8 mouse cellular contexts compared by ENCODE assay signal in the genomic region with DNA sequence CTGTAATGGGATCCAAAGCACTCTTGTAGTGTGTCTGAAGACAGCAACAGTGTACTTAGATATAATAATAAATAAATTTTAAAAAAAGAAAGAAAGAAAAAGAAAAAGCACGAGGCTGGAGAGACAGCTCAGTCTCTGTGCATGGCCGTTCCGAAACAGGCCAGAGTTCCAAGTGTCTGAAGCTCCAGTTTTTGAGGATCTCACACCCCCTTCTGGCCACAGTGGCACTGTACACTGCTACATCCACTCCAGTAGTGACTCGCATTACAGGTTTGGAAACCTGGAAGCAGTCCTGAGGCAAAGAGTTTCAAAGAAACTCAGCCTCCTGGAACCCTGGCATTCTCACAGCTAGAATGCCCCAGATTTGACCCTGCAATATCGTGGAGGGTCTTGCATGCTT. TPM values are rescaled to one million over a fixed set of nuclear protein-coding genes. Genes with fewer than 3 reads are reported as not detected.
DNase-seq lines count a peak whose midpoint lies in the region; ATAC-seq and TF ChIP-seq lines count a peak whose summit lies in the region.

No protein-coding gene starts in this region.

- H3K36me3 ChIP-seq in heart, embryonic 11.5 days (ENCODE audit: control insufficient read depth, insufficient read depth, low read length): peaks cover 20% of the 10 kb centered on the region
- H3K36me3 ChIP-seq in CH12.LX (replicated peaks in 1 of 2; ENCODE audit: control insufficient read depth in 1 of 2, insufficient read depth in 1 of 2, low read length in 1 of 2): peaks cover 51 to 84% of the 10 kb centered on the region in 2 experiments
- H3K36me3 ChIP-seq in stomach, embryonic 16.5 days (ENCODE audit: control insufficient read depth, insufficient read depth, low read length): peaks cover 27% of the 10 kb centered on the region; the same call in 1 of the 2 replicates

- H3K27me3 ChIP-seq in heart, embryonic 11.5 days (ENCODE audit: control insufficient read depth, insufficient read depth, low read length): no peaks in the 10 kb centered on the region
- H3K27me3 ChIP-seq in CH12.LX (replicated peaks): no peaks in the 10 kb centered on the region
- no peaks in the 10 kb centered on the region for H3K27me3 ChIP-seq in cerebellum, adult 2 months (ENCODE audit: control insufficient read depth, insufficient read depth, low read length)
- H3K27me3 ChIP-seq in stomach, embryonic 16.5 days (ENCODE audit: control insufficient read depth, insufficient read depth, low read length): no peaks in the 10 kb centered on the region

- no peaks in the 10 kb centered on the region for H3K9me3 ChIP-seq in heart, embryonic 11.5 days (replicated peaks; ENCODE audit: control insufficient read depth, low read length)
- H3K9me3 ChIP-seq in CH12.LX (replicated peaks; ENCODE audit: low read length): no peaks in the 10 kb centered on the region
- H3K9me3 ChIP-seq in stomach, embryonic 16.5 days (replicated peaks; ENCODE audit: control insufficient read depth, low read length): no peaks in the 10 kb centered on the region

- no peak overlapping the region for H3K27ac ChIP-seq in heart, embryonic 11.5 days (ENCODE audit: low read depth, low read length)
- no peak overlapping the region for H3K27ac ChIP-seq in CH12.LX (ENCODE audit: insufficient read depth, low read depth)
- H3K27ac ChIP-seq in cerebellum, adult 2 months (ENCODE audit: insufficient read depth, low read length): no peak overlapping the region
- H3K27ac ChIP-seq in stomach, embryonic 16.5 days (ENCODE audit: low read length): no peak overlapping the region

- peak; percentile 23 to 72; a peak in 2 of 4 replicates for TF ChIP-seq CTCF in CH12.LX (conservative IDR thresholded peaks at IDR 0.05 in 1 of 2, IDR thresholded peaks at IDR 0.05 in 1 of 2; ENCODE audit: low read depth in 2 of 2, low read length in 2 of 2)
- peak; percentile 74 for TF ChIP-seq CTCF in cerebellum, adult 2 months (IDR thresholded peaks at IDR 0.05; ENCODE audit: borderline replicate concordance, insufficient read depth, low read depth, low read length)

- no peak overlapping the region for H3K4me3 ChIP-seq in heart, embryonic 11.5 days (ENCODE audit: low read depth, low read length)
- no peak overlapping the region for H3K4me3 ChIP-seq in CH12.LX (replicated peaks in 1 of 3; ENCODE audit: low read depth in 2 of 3, low read length in 2 of 3, poor library complexity in 1 of 3)
- H3K4me3 ChIP-seq in cerebellum, adult 2 months (replicated peaks; ENCODE audit: insufficient read depth, low read depth, low read length): no peak overlapping the region
- H3K4me3 ChIP-seq in stomach, embryonic 16.5 days (replicated peaks; ENCODE audit: low read length): no peak overlapping the region

- no peak for ATAC-seq in heart, embryonic 11.5 days (replicated peaks; ENCODE audit: insufficient number of reproducible peaks, low FRiP score, low TSS enrichment)
- peak; percentile 76; the same call in 1 of the 2 replicates for ATAC-seq in stomach, embryonic 16.5 days (ENCODE audit: insufficient read depth, low FRiP score)

- peaks cover under 1% of the 10 kb centered on the region; the same call in 1 of the 2 replicates for H3K79me2 ChIP-seq in CH12.LX (replicated peaks; ENCODE audit: control insufficient read depth, extremely low read depth, insufficient read depth, poor library complexity, severe bottlenecking)

- no peak overlapping the region for H3K9ac ChIP-seq in heart, embryonic 11.5 days (ENCODE audit: low read depth, low read length)
- no peak overlapping the region for H3K9ac ChIP-seq in CH12.LX (ENCODE audit: insufficient read depth, low read depth)
- no peak overlapping the region for H3K9ac ChIP-seq in stomach, embryonic 16.5 days (ENCODE audit: low read length)

- DNase-seq in heart, adult 18-20 months: peak; percentile 84 to 86
- no peak for DNase-seq in CH12.LX (ENCODE audit: extremely low read depth)
- peak; percentile 79 for DNase-seq in cerebellum, adult 2 months
- DNase-seq in gastrocnemius, postnatal 36 days: peak; percentile 62 to 73
- DNase-seq in kidney, postnatal 10 days: peak; percentile 88
- peak; percentile 83 for DNase-seq in lung, postnatal 14 days

- in situ Hi-C loops in CH12.LX (cut with MboI; ENCODE audit: low pct_ligation_motif_present, low pct_unique_long_range_greater_than_20kb, low sequenced_read_pairs): loop anchor here (5.0 to 25.0 kb wide), 2 partner anchors 111 to 251 kb away; a partner anchor contains a TSS

- TF ChIP-seq POLR2A in CH12.LX (IDR thresholded peaks at IDR 0.05; ENCODE audit: low read depth, low read length): no peak
- TF ChIP-seq POLR2A in cerebellum, adult 2 months (IDR thresholded peaks at IDR 0.05; ENCODE audit: borderline replicate concordance, insufficient read depth, low read length): no peak

- no peak for TF ChIP-seq EP300 in CH12.LX (IDR thresholded peaks at IDR 0.05; ENCODE audit: low read length)

- H3K4me1 ChIP-seq in heart, embryonic 11.5 days (ENCODE audit: control insufficient read depth, insufficient read depth, low read length): no peaks in the 10 kb centered on the region
- H3K4me1 ChIP-seq in CH12.LX (ENCODE audit: control insufficient read depth in 1 of 2, insufficient read depth in 2 of 2): peaks cover 21 to 58% of the 10 kb centered on the region in 2 experiments
- peaks cover 5% of the 10 kb centered on the region; the same call in 1 of the 2 replicates for H3K4me1 ChIP-seq in cerebellum, adult 2 months (ENCODE audit: control insufficient read depth, insufficient read depth, low read length)
- H3K4me1 ChIP-seq in stomach, embryonic 16.5 days (ENCODE audit: control insufficient read depth, insufficient read depth, low read length): no peaks in the 10 kb centered on the region

- dilution Hi-C loops in CH12.LX (cut with MboI; ENCODE audit: extremely low pct_ligation_motif_present, extremely low pct_unique_long_range_greater_than_20kb, low sequenced_read_pairs): no loop called here

- H3K4me2 ChIP-seq in heart, embryonic 11.5 days: no peak overlapping the region
- H3K4me2 ChIP-seq in CH12.LX (ENCODE audit: insufficient read depth, low read depth, poor library complexity, severe bottlenecking): no peak overlapping the region
- no peak overlapping the region for H3K4me2 ChIP-seq in stomach, embryonic 16.5 days (ENCODE audit: low read depth, low read length)

- intact Hi-C loops in gastrocnemius, postnatal 36 days (cut with DNase I): loop anchor here (2.0 to 5.0 kb wide), 3 partner anchors 77 to 121 kb away; no protein-coding TSS in a partner anchor

- TF ChIP-seq RAD21 in CH12.LX (IDR thresholded peaks at IDR 0.05; ENCODE audit: low read depth, low read length): peak; percentile 72

- 47% methylated on average over 5 of the region's 5 CpGs for WGBS in heart, embryonic 11.5 days (ENCODE audit: insufficient replicate concordance)
- WGBS in cerebellum, adult 2 months: 17% methylated on average over 5 of the region's 5 CpGs
- 32% methylated on average over 5 of the region's 5 CpGs for WGBS in stomach, embryonic 16.5 days

TF ChIP-seq in CH12.LX, 34 proteins besides CTCF, POLR2A, EP300 and RAD21 (continues in another document):
- TF ChIP-seq CHD1 (IDR thresholded peaks at IDR 0.05; ENCODE audit: low read depth, low read length) (no peak), SMC3 (IDR thresholded peaks at IDR 0.05; ENCODE audit: low read depth, low read length) (peak; percentile 68)

RNA-seq across cellular contexts. Expression of a gene that starts 9.9 kb away (rescaled TPM):
- 100 to 1,000 TPM; 185 to 204 TPM for total RNA-seq in heart, adult 18-20 months (2021)
- polyA plus RNA-seq in heart, embryonic 11.5 days (2014; fragmentation: Nextera tagmentation; extraction: Ambion mirVana): 62.1 and 68.8 TPM in 2 replicates
- 91.5 and 110 TPM in 2 replicates for total RNA-seq in CH12.LX (2012; rRNA removed)
- total RNA-seq in CH12.LX (2014; rRNA removed): 121 and 138 TPM in 2 replicates
- polyA plus RNA-seq in CH12.LX (2012; ENCODE audit: insufficient read length, low read depth): 175 and 199 TPM in 2 replicates
- polyA plus RNA-seq in cerebellum, adult 2 months (2012; rRNA removed): 59.3 and 64.4 TPM in 2 replicates
- 100 to 1,000 TPM; 216 to 227 TPM for total RNA-seq in gastrocnemius, postnatal 36 days (2021)
- polyA plus RNA-seq in stomach, embryonic 16.5 days (2015; fragmentation: Nextera tagmentation; extraction: Ambion mirVana): 42.8 and 45.1 TPM in 2 replicates

RNA-seq across cellular contexts. Expression of a gene that starts 13.9 kb away (rescaled TPM):
- 1 to 10 TPM; 7.5 to 8.0 TPM for total RNA-seq in heart, adult 18-20 months (2021)
- 38.9 and 39.0 TPM in 2 replicates for polyA plus RNA-seq in heart, embryonic 11.5 days (2014; fragmentation: Nextera tagmentation; extraction: Ambion mirVana)
- total RNA-seq in CH12.LX (2012; rRNA removed) (56.9 and 71.7 TPM in 2 replicates), CH12.LX (2014; rRNA removed) (65.2 and 71.4 TPM in 2 replicates)
- 75.0 and 84.2 TPM in 2 replicates for polyA plus RNA-seq in CH12.LX (2012; ENCODE audit: insufficient read length, low read depth)
- 12.6 and 14.2 TPM in 2 replicates for polyA plus RNA-seq in cerebellum, adult 2 months (2012; rRNA removed)
- 1 to 10 TPM; 3.4 to 3.6 TPM for total RNA-seq in gastrocnemius, postnatal 36 days (2021)
- 51.6 and 57.5 TPM in 2 replicates for polyA plus RNA-seq in stomach, embryonic 16.5 days (2015; fragmentation: Nextera tagmentation; extraction: Ambion mirVana)

RNA-seq across cellular contexts. Expression of a gene that starts 14.1 kb away (rescaled TPM):
- total RNA-seq in heart, adult 18-20 months (2021): 1 to 10 TPM; 2.5 to 2.6 TPM
- polyA plus RNA-seq in heart, embryonic 11.5 days (2014; fragmentation: Nextera tagmentation; extraction: Ambion mirVana): 8.2 and 8.5 TPM in 2 replicates
- total RNA-seq in CH12.LX (2012; rRNA removed) (8.1 and 9.6 TPM in 2 replicates), CH12.LX (2014; rRNA removed) (2.7 and 4.3 TPM in 2 replicates)
- 5.9 TPM in 2 replicates for polyA plus RNA-seq in CH12.LX (2012; ENCODE audit: insufficient read length, low read depth)
- polyA plus RNA-seq in cerebellum, adult 2 months (2012; rRNA removed): 112 and 117 TPM in 2 replicates
- 1 to 10 TPM; 1.2 to 2.7 TPM for total RNA-seq in gastrocnemius, postnatal 36 days (2021)
- 25.5 and 28.7 TPM in 2 replicates for polyA plus RNA-seq in stomach, embryonic 16.5 days (2015; fragmentation: Nextera tagmentation; extraction: Ambion mirVana)

RNA-seq across cellular contexts. Expression of a gene that starts 31.0 kb away (rescaled TPM):
- total RNA-seq in heart, adult 18-20 months (2021): 10 to 100 TPM; 43.2 to 46.1 TPM
- 37.6 and 47.0 TPM in 2 replicates for polyA plus RNA-seq in heart, embryonic 11.5 days (2014; fragmentation: Nextera tagmentation; extraction: Ambion mirVana)
- total RNA-seq in CH12.LX (2012; rRNA removed) (19.3 and 26.2 TPM in 2 replicates), CH12.LX (2014; rRNA removed) (10.0 and 11.1 TPM in 2 replicates)
- 18.8 and 19.4 TPM in 2 replicates for polyA plus RNA-seq in CH12.LX (2012; ENCODE audit: insufficient read length, low read depth)
- polyA plus RNA-seq in cerebellum, adult 2 months (2012; rRNA removed): 106 and 108 TPM in 2 replicates
- 10 to 100 TPM; 32.1 to 33.5 TPM for total RNA-seq in gastrocnemius, postnatal 36 days (2021)
- 11.5 and 12.7 TPM in 2 replicates for polyA plus RNA-seq in stomach, embryonic 16.5 days (2015; fragmentation: Nextera tagmentation; extraction: Ambion mirVana)

RNA-seq across cellular contexts. Expression of a gene that starts 54.2 kb away (rescaled TPM):
- total RNA-seq in heart, adult 18-20 months (2021): 10 to 100 TPM; 42.3 to 45.0 TPM
- polyA plus RNA-seq in heart, embryonic 11.5 days (2014; fragmentation: Nextera tagmentation; extraction: Ambion mirVana): 51.5 and 59.3 TPM in 2 replicates
- total RNA-seq in CH12.LX (2012; rRNA removed): 48.1 and 49.4 TPM in 2 replicates
- 24.2 and 28.4 TPM in 2 replicates for total RNA-seq in CH12.LX (2014; rRNA removed)
- polyA plus RNA-seq in CH12.LX (2012; ENCODE audit: insufficient read length, low read depth): 46.5 and 57.0 TPM in 2 replicates
- 175 and 189 TPM in 2 replicates for polyA plus RNA-seq in cerebellum, adult 2 months (2012; rRNA removed)
- 10 to 100 TPM; 23.8 to 25.6 TPM for total RNA-seq in gastrocnemius, postnatal 36 days (2021)
- 62.5 and 66.3 TPM in 2 replicates for polyA plus RNA-seq in stomach, embryonic 16.5 days (2015; fragmentation: Nextera tagmentation; extraction: Ambion mirVana)
